Comparison of ENCODE assay signal across 22 mouse cellular contexts in genomic region chr16:29644871-29645270, GRCm38 (mm10).
"Had no signal": no experiment of that assay in that cellular context is flagged by ENCODE, and none has a peak within 500 bp of the region (broad histone marks: within the 10 kb centered on the region; RNA-seq: fewer than 3 reads in every experiment).

No protein-coding gene starts in this region.

- H3K4me3 ChIP-seq: intestine, embryonic 15.5 days; left cerebral cortex, adult 2 months; limb, embryonic 12.5 days; limb, embryonic 15.5 days; lung, embryonic 15.5 days; megakaryocyte, embryonic 14.5 days; midbrain, embryonic 10.5 days; midbrain, embryonic 13.5 days; myocyte; neural tube, embryonic 13.5 days had no signal

- DNase-seq: kidney, adult 11 months; kidney, postnatal 36 days; layer of hippocampus, postnatal 36 days; left cerebral cortex, postnatal 4 days; liver, postnatal 0 days; lung, postnatal 36 days; retina, postnatal 1 day; right cerebral cortex, postnatal 4 days; thymus, postnatal 25 days had no signal

- ATAC-seq: intestine, embryonic 15.5 days; liver, postnatal 0 days; midbrain, embryonic 13.5 days; midbrain, embryonic 16.5 days had no signal

- H3K4me1 ChIP-seq: intestine, embryonic 15.5 days; limb, embryonic 12.5 days; limb, embryonic 15.5 days; lung, embryonic 15.5 days; megakaryocyte, embryonic 14.5 days; midbrain, embryonic 13.5 days had no signal

- H3K9ac ChIP-seq: intestine, embryonic 15.5 days; limb, embryonic 12.5 days; limb, embryonic 15.5 days; liver, embryonic 14.5 days; liver, postnatal 0 days; lung, embryonic 15.5 days; midbrain, embryonic 13.5 days; neural tube, embryonic 13.5 days had no signal

- H3K9me3 ChIP-seq: intestine, embryonic 15.5 days; limb, embryonic 12.5 days; limb, embryonic 15.5 days; lung, embryonic 15.5 days; megakaryocyte, embryonic 14.5 days; midbrain, embryonic 10.5 days; midbrain, embryonic 13.5 days; neural tube, embryonic 13.5 days had no signal

- H3K4me2 ChIP-seq: intestine, embryonic 15.5 days; limb, embryonic 12.5 days; limb, embryonic 15.5 days; liver, embryonic 11.5 days; lung, embryonic 15.5 days; midbrain, embryonic 13.5 days; neural tube, embryonic 13.5 days had no signal

- H3K27me3 ChIP-seq: intestine, embryonic 15.5 days; limb, embryonic 12.5 days; limb, embryonic 15.5 days; lung, embryonic 15.5 days; megakaryocyte, embryonic 14.5 days had no signal

- H3K27ac ChIP-seq: intestine, embryonic 15.5 days; left cerebral cortex, adult 2 months; limb, embryonic 12.5 days; limb, embryonic 15.5 days; liver, embryonic 14.5 days; lung, embryonic 15.5 days; midbrain, embryonic 10.5 days; midbrain, embryonic 13.5 days; neural tube, embryonic 13.5 days had no signal
